ENCODE assay signal across 8 mouse cellular contexts in the genomic region with DNA sequence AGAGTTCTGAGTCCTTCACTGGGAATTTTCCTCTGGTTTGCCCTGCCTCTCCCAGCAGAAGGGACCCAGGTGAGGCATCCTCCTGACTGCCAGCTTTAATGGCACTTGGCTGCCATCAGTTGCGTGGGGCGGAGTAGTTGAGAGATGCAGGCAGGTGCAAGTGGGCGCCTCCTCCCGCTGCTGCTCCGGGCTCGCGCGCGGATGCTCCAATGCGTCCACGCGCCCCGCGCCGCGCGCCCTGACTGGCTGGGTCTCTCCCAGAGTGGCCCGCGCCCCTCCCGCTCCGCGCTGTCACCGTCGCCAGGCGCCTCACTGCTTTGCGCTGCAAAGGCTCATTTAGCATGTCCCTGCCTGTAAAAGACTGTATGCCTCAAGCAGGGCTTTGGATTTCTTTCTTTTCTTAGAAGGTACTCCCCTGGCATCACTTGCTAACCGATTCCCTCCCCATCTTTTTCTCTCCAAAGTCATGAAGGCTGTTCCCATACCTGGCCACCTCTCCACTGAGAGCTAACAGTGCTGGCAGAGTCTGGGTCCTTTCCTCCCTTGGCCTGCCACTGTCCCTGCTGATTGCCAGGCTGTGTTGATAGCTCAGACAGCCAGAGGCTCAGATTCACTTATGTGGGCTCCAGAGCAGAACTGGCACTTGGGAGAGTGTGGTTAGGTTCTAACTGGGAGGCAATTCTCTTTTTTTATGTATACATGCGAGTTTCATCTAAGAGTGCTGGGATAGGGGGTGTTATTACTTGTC. TPM values are rescaled to one million over a fixed set of nuclear protein-coding genes. Genes with fewer than 3 reads are reported as not detected.
DNase-seq lines count a peak whose midpoint lies in the region; ATAC-seq lines count a peak whose summit lies in the region.

A gene (minus strand): TSS at position 160 of the 748 bp plus-strand sequence.

- peaks cover 10% of the 10 kb centered on the region for H3K27me3 ChIP-seq in heart, embryonic 16.5 days (ENCODE audit: control insufficient read depth, insufficient read depth, low read length)
- no peaks in the 10 kb centered on the region for H3K27me3 ChIP-seq in hindbrain, embryonic 11.5 days (ENCODE audit: control insufficient read depth, insufficient read depth, low read length)
- peaks cover 6% of the 10 kb centered on the region; the same call in 1 of the 2 replicates for H3K27me3 ChIP-seq in limb, embryonic 11.5 days (ENCODE audit: control insufficient read depth, insufficient read depth, low read length)

- intact Hi-C loops in heart, postnatal 14 days (cut with DNase I), result no loop called here

- H3K9me3 ChIP-seq in heart, embryonic 16.5 days (replicated peaks; ENCODE audit: control insufficient read depth, low read length), result no peaks in the 10 kb centered on the region
- no peaks in the 10 kb centered on the region for H3K9me3 ChIP-seq in hindbrain, embryonic 11.5 days (ENCODE audit: control insufficient read depth, low read length)
- H3K9me3 ChIP-seq in limb, embryonic 11.5 days (ENCODE audit: control insufficient read depth, low read length), result no peaks in the 10 kb centered on the region

- H3K9ac ChIP-seq in heart, embryonic 16.5 days (ENCODE audit: low read length), result no peak within 1 kb of the TSS
- no peak within 1 kb of the TSS for H3K9ac ChIP-seq in hindbrain, embryonic 11.5 days (ENCODE audit: low read depth, low read length)
- H3K9ac ChIP-seq in limb, embryonic 11.5 days (ENCODE audit: low read length), result no peak within 1 kb of the TSS; the same call in 1 of the 2 replicates

- peak within 1 kb of the TSS; percentile 48 for H3K4me2 ChIP-seq in heart, embryonic 16.5 days (ENCODE audit: low read depth, low read length)
- peak within 1 kb of the TSS; percentile 62 for H3K4me2 ChIP-seq in hindbrain, embryonic 11.5 days (replicated peaks; ENCODE audit: low read depth, low read length)
- peak within 1 kb of the TSS; percentile 75 for H3K4me2 ChIP-seq in limb, embryonic 11.5 days (ENCODE audit: low read depth, severe bottlenecking)

- WGBS in heart, embryonic 16.5 days, result 4% methylated on average over 28 of the region's 28 CpGs
- WGBS in hindbrain, embryonic 11.5 days, result 4% methylated on average over 25 of the region's 28 CpGs
- 3% methylated on average over 28 of the region's 28 CpGs for WGBS in limb, embryonic 11.5 days

- H3K27ac ChIP-seq in heart, embryonic 16.5 days (ENCODE audit: low read length), result no peak within 1 kb of the TSS
- H3K27ac ChIP-seq in hindbrain, embryonic 11.5 days (ENCODE audit: low read depth, low read length), result no peak within 1 kb of the TSS
- no peak within 1 kb of the TSS for H3K27ac ChIP-seq in limb, embryonic 11.5 days (replicated peaks; ENCODE audit: low read depth, low read length)

- ATAC-seq in heart, embryonic 16.5 days (replicated peaks; ENCODE audit: extremely low read depth, insufficient read depth, low FRiP score), result no peak
- ATAC-seq in hindbrain, embryonic 11.5 days (ENCODE audit: low FRiP score), result peak; percentile 87
- ATAC-seq in limb, embryonic 11.5 days (ENCODE audit: insufficient number of reproducible peaks, low FRiP score, low TSS enrichment, low read depth), result 0 out of 2 replicates have a peak, but pooled peaks have one; percentile 35

- H3K4me3 ChIP-seq in heart, embryonic 16.5 days (ENCODE audit: low read length), result peak within 1 kb of the TSS; percentile 28
- peak within 1 kb of the TSS; percentile 33 for H3K4me3 ChIP-seq in hindbrain, embryonic 11.5 days (ENCODE audit: low read depth, low read length)
- H3K4me3 ChIP-seq in limb, embryonic 11.5 days (ENCODE audit: low read depth, low read length), result peak within 1 kb of the TSS; percentile 24

- H3K36me3 ChIP-seq in heart, embryonic 16.5 days (ENCODE audit: control insufficient read depth, insufficient read depth), result no peaks in the 10 kb centered on the region
- no peaks in the 10 kb centered on the region for H3K36me3 ChIP-seq in hindbrain, embryonic 11.5 days (ENCODE audit: control insufficient read depth, insufficient read depth, low read length)
- no peaks in the 10 kb centered on the region for H3K36me3 ChIP-seq in limb, embryonic 11.5 days (ENCODE audit: control insufficient read depth, insufficient read depth, low read length)

- H3K4me1 ChIP-seq in heart, embryonic 16.5 days (ENCODE audit: control insufficient read depth, insufficient read depth, low read length), result no peaks in the 10 kb centered on the region
- no peaks in the 10 kb centered on the region for H3K4me1 ChIP-seq in hindbrain, embryonic 11.5 days (replicated peaks; ENCODE audit: control insufficient read depth, insufficient read depth, low read length)
- H3K4me1 ChIP-seq in limb, embryonic 11.5 days (ENCODE audit: control insufficient read depth, insufficient read depth, low read length), result peaks cover 3% of the 10 kb centered on the region; the same call in 1 of the 2 replicates

- no peak for DNase-seq in heart, postnatal 14 days
- peak; percentile 42 to 56 for DNase-seq in cerebellum, postnatal 36 days
- peak; percentile 66 for DNase-seq in hindbrain, embryonic 11.5 days (ENCODE audit: low spot score)
- peak; percentile 49 for DNase-seq in limb, embryonic 11.5 days (ENCODE audit: low spot score)
- peak; percentile 82 for DNase-seq in right cerebral cortex, postnatal 14 days
- DNase-seq in gastrocnemius, adult 18-20 months (ENCODE audit: low spot score), result no peak
- no peak for DNase-seq in adrenal gland, adult 8-10 months

RNA-seq across cellular contexts. Expression of the gene that starts here (rescaled TPM):
- polyA plus RNA-seq in heart, embryonic 16.5 days (2015; fragmentation: Nextera tagmentation; extraction: Ambion mirVana), result 0.09 and 0.29 TPM in 2 replicates
- under 1 TPM; 0.05 to 0.14 TPM for total RNA-seq in heart, postnatal 14 days (2021)
- polyA plus RNA-seq in hindbrain, embryonic 11.5 days (2014; fragmentation: Nextera tagmentation; extraction: Ambion mirVana), result 1.8 and 2.7 TPM in 2 replicates
- 0.53 and 0.89 TPM in 2 replicates for polyA plus RNA-seq in limb, embryonic 11.5 days (2014; fragmentation: Nextera tagmentation; extraction: Ambion mirVana)
- not detected for total RNA-seq in gastrocnemius, adult 18-20 months (2021)
- not detected for total RNA-seq in adrenal gland, adult 8-10 months (2022)

Comparison
In these comparisons a context has a peak if more than half of its experiments do, and no peak if none do; other contexts are left out.
1. Peak in DNase-seq, ATAC-seq, H3K4me3 ChIP-seq and H3K4me2 ChIP-seq in limb, embryonic 11.5 days; RNA of the gene not detected or under 1 TPM.
2. DNase-seq: peak in cerebellum, postnatal 36 days (2 of 2), hindbrain, embryonic 11.5 days (single experiment) and right cerebral cortex, postnatal 14 days (single experiment); none in heart, postnatal 14 days (0 of 2), gastrocnemius, adult 18-20 months (single experiment) and adrenal gland, adult 8-10 months (single experiment).
3. Peak in every context shown above with its lines, with median percentiles within 50 percentile points of each other: H3K4me2 ChIP-seq and H3K4me3 ChIP-seq.